In the genomic region with DNA sequence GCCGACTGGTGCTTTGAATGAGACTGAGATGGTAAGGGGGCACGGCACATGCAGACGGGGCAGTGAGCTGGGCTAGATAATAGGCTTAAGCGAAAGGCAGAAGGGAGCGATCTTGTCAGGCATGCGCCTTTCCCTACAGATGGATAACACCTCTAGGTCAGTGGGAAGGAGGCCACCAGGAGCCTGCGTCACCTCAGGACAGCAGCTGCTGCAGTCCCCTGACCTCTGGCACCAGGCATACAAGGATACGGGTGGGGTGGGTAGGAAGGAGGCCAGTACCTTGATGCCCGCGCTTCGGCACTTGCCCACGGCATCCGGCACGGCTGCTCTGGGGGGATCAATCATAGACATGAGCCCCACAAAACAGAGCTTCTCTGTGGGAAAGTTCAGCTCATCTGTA, we compare ENCODE assay signal across 19 mouse cellular contexts. TPM values are rescaled to one million over a fixed set of nuclear protein-coding genes. Genes with fewer than 3 reads are reported as not detected.
DNase-seq lines count a peak whose midpoint lies in the region; ATAC-seq and TF ChIP-seq lines count a peak whose summit lies in the region.
"Had no signal": no experiment of that assay in that cellular context is flagged by ENCODE, and none has a peak within 500 bp of the region (broad histone marks: within the 10 kb centered on the region; RNA-seq: fewer than 3 reads in every experiment).

No protein-coding gene starts in this region.

- ATAC-seq in monocyte, adult 5-6 weeks (replicated peaks; ENCODE audit: insufficient number of reproducible peaks, low FRiP score, low TSS enrichment, poor library complexity, severe bottlenecking): no peak
- ATAC-seq: forebrain, embryonic 13.5 days; forebrain, postnatal 0 days had no signal

- H3K27ac ChIP-seq in left cerebral cortex, adult 2 months: peak overlapping the region; percentile 36; the same call in 1 of the 2 replicates
- H3K27ac ChIP-seq: embryonic facial prominence, embryonic 10.5 days; forebrain, embryonic 13.5 days; heart, embryonic 15.5 days; hindbrain, embryonic 15.5 days had no signal

- TF ChIP-seq CTCF in left cerebral cortex, adult 2 months (IDR thresholded peaks at IDR 0.05): no peak

- no peak for DNase-seq in left cerebral cortex, adult 2 months (ENCODE audit: extremely low spot score in 1 of 2, low spot score in 2 of 2)
- no peak for DNase-seq in left cerebral cortex, adult 8-10 months (ENCODE audit: low spot score in 2 of 2)
- peak; percentile 3 for DNase-seq in right cerebral cortex, postnatal 25 days
- no peak for DNase-seq in right cerebral cortex, postnatal 4 days
- peak; percentile 22 for DNase-seq in gastrocnemius, postnatal 10 days
- peak; percentile 14 for DNase-seq in retina, postnatal 7 days (ENCODE audit: low read depth, low spot score)
- no peak for DNase-seq in thymus, postnatal 4 days
- DNase-seq: adrenal gland, adult 2 months; adrenal gland, postnatal 25 days; cerebellum, postnatal 10 days; forebrain, postnatal 0 days; heart, adult 18-20 months; heart, postnatal 36 days had no signal

- intact Hi-C loops in left cerebral cortex, adult 2 months (cut with DNase I): no loop called here

- no peak overlapping the region for H3K4me3 ChIP-seq in left cerebral cortex, adult 2 months
- H3K4me3 ChIP-seq: embryonic facial prominence, embryonic 10.5 days; forebrain, embryonic 13.5 days; heart, embryonic 15.5 days; hindbrain, embryonic 15.5 days had no signal

RNA-seq across cellular contexts. Expression of a gene that starts 13.6 kb away (rescaled TPM):
- total RNA-seq in left cerebral cortex, adult 2 months (2021): 100 to 1,000 TPM; 628 to 676 TPM
- 100 to 1,000 TPM; 623 to 677 (median 661) TPM for total RNA-seq in left cerebral cortex, adult 8-10 months (2022)
- total RNA-seq in gastrocnemius, postnatal 10 days (2021): 100 to 1,000 TPM; 695 to 761 TPM
- total RNA-seq in monocyte, adult 5-6 weeks (2017): not detected in 3 replicates

RNA-seq across cellular contexts. Expression of a gene that starts 22.8 kb away (rescaled TPM):
- 100 to 1,000 TPM; 257 to 260 TPM for total RNA-seq in left cerebral cortex, adult 2 months (2021)
- total RNA-seq in left cerebral cortex, adult 8-10 months (2022): 100 to 1,000 TPM; 256 to 294 (median 274) TPM
- total RNA-seq in gastrocnemius, postnatal 10 days (2021): 10 to 100 TPM; 15.4 to 19.1 TPM
- 13.0 to 18.8 TPM (median 16.7 TPM) in 3 replicates for total RNA-seq in monocyte, adult 5-6 weeks (2017)

RNA-seq across cellular contexts. Expression of a gene that starts 26.0 kb away (rescaled TPM):
- total RNA-seq in left cerebral cortex, adult 2 months (2021): not detected
- not detected for total RNA-seq in left cerebral cortex, adult 8-10 months (2022)
- total RNA-seq in gastrocnemius, postnatal 10 days (2021): under 1 TPM; 0.61 to 0.66 TPM
- 0.43 TPM in 1 of 3 replicates, not detected in the others for total RNA-seq in monocyte, adult 5-6 weeks (2017)
- total RNA-seq: forebrain, postnatal 0 days; heart, adult 18-20 months; heart, postnatal 36 days had no signal

RNA-seq across cellular contexts. Expression of a gene that starts 44.9 kb away (rescaled TPM):
- total RNA-seq in left cerebral cortex, adult 2 months (2021): 100 to 1,000 TPM; 137 to 138 TPM
- total RNA-seq in left cerebral cortex, adult 8-10 months (2022): 100 to 1,000 TPM; 109 to 120 (median 112) TPM
- under 1 TPM; 0.07 to 0.14 TPM for total RNA-seq in gastrocnemius, postnatal 10 days (2021)
- 0.29 TPM in 1 of 3 replicates, not detected in the others for total RNA-seq in monocyte, adult 5-6 weeks (2017)
- total RNA-seq: gastrocnemius, adult 8-10 months; heart, adult 18-20 months; heart, postnatal 36 days had no signal

RNA-seq across cellular contexts. Expression of a gene that starts 56.8 kb away (rescaled TPM):
- 100 to 1,000 TPM in 1 of 2 experiments, 10 to 100 TPM in 1; 86.5 to 108 TPM for total RNA-seq in left cerebral cortex, adult 2 months (2021)
- total RNA-seq in left cerebral cortex, adult 8-10 months (2022): 100 to 1,000 TPM in 3 of 4 experiments, 10 to 100 TPM in 1; 98.2 to 130 (median 113) TPM
- total RNA-seq in gastrocnemius, postnatal 10 days (2021): 1 to 10 TPM in 1 of 2 experiments, under 1 TPM in 1; 0.87 to 1.2 TPM
- not detected in 3 replicates for total RNA-seq in monocyte, adult 5-6 weeks (2017)

Comparison
In these comparisons a context has a peak if more than half of its experiments do, and no peak if none do; other contexts are left out.
1. DNase-seq: peak in right cerebral cortex, postnatal 25 days (single experiment), gastrocnemius, postnatal 10 days (single experiment) and retina, postnatal 7 days (single experiment); none in left cerebral cortex, adult 2 months (0 of 2), left cerebral cortex, adult 8-10 months (0 of 2), right cerebral cortex, postnatal 4 days (single experiment) and thymus, postnatal 4 days (single experiment).
2. RNA of a gene that starts 13.6 kb away (total RNA-seq): 695 to 761 TPM in gastrocnemius, postnatal 10 days, 628 to 676 TPM in left cerebral cortex, adult 2 months and 623 to 677 TPM in left cerebral cortex, adult 8-10 months; not detected in monocyte, adult 5-6 weeks; every median in the first group is over 100 times any median in the second.
3. RNA of a gene that starts 22.8 kb away (total RNA-seq): 256 to 294 TPM in left cerebral cortex, adult 8-10 months and 257 to 260 TPM in left cerebral cortex, adult 2 months; 15.4 to 19.1 TPM in gastrocnemius, postnatal 10 days and 13.0 to 18.8 TPM in monocyte, adult 5-6 weeks; every median in the first group is over 10 times any median in the second.